Mouse (Mus musculus): ENCODE measurements around the gene Srebf1. TPM values are rescaled to one million over a fixed set of nuclear protein-coding genes. Genes with fewer than 3 reads are reported as not detected.

The Srebf1 gene
- polyA plus RNA-seq (2014; fragmentation: Nextera tagmentation; extraction: Ambion mirVana), result 78.2 and 78.7 TPM in 2 replicates

- peak; percentile 87 for DNase-seq (ENCODE audit: low spot score)
Measured at GRCm38 (mm10) chr11:60222469-60223236, at the start of gene Srebf1. Gene Srebf1 (minus strand): TSS chr11:60222581.

GRCm38 (mm10) chr11:60268563-60268962 lies 46.2 kb upstream of the Srebf1 start:
- H3K9ac ChIP-seq (ENCODE audit: low read depth, low read length), result no peak overlapping the region

More at GRCm38 (mm10) chr11:60222469-60223236, at the start of gene Srebf1:
- Histone ChIP-seq H3K36me3 (ENCODE audit: control insufficient read depth, insufficient read depth, low read length) (peaks cover 9% of the 10 kb centered on the region), H3K9me3 (ENCODE audit: control insufficient read depth, low read length) (no peaks in the 10 kb centered on the region), H3K4me1 (replicated peaks; ENCODE audit: control insufficient read depth, insufficient read depth, low read length) (peaks cover 35% of the 10 kb centered on the region), H3K4me2 (peak within 1 kb of the TSS; percentile 80), H3K4me3 (ENCODE audit: low read depth, low read length) (peak within 1 kb of the TSS; percentile 50), H3K27me3 (replicated peaks; ENCODE audit: control insufficient read depth, insufficient read depth, low read length) (no peaks in the 10 kb centered on the region), H3K27ac (ENCODE audit: low read depth, low read length) (peak within 1 kb of the TSS; percentile 89), H3K9ac (ENCODE audit: low read depth, low read length) (peak within 1 kb of the TSS; percentile 58)
- ATAC-seq (replicated peaks; ENCODE audit: low FRiP score), result peak; percentile 83
- 4% methylated on average over 46 of the region's 46 CpGs for WGBS

GRCm38 (mm10) chr11:60265271-60265985 lies 43.0 kb upstream of the Srebf1 start:
- H3K9ac ChIP-seq (ENCODE audit: low read depth, low read length), result no peak overlapping the region
- WGBS, result 78% methylated on average over 4 of the region's 4 CpGs
- no peak for ATAC-seq (replicated peaks; ENCODE audit: low FRiP score)

More at GRCm38 (mm10) chr11:60268563-60268962, 46.2 kb upstream of the Srebf1 start:
- Histone ChIP-seq H3K36me3 (ENCODE audit: control insufficient read depth, insufficient read depth, low read length) (no peaks in the 10 kb centered on the region), H3K4me1 (replicated peaks; ENCODE audit: control insufficient read depth, insufficient read depth, low read length) (no peaks in the 10 kb centered on the region), H3K4me3 (ENCODE audit: low read depth, low read length) (no peak overlapping the region), H3K27ac (ENCODE audit: low read depth, low read length) (0 out of 2 replicates have a peak overlapping the region, but pooled peaks have one; percentile 26), H3K27me3 (replicated peaks; ENCODE audit: control insufficient read depth, insufficient read depth, low read length) (no peaks in the 10 kb centered on the region), H3K9me3 (ENCODE audit: control insufficient read depth, low read length) (no peaks in the 10 kb centered on the region), H3K4me2 (no peak overlapping the region)
- no peak for DNase-seq (ENCODE audit: low spot score)
- peak; percentile 43; the same call in 1 of the 2 replicates for ATAC-seq (replicated peaks; ENCODE audit: low FRiP score)
- WGBS, result 43% methylated on average over 3 of the region's 3 CpGs

GRCm38 (mm10) chr11:60264651-60265050 lies 42.3 kb upstream of the Srebf1 start:
- Histone ChIP-seq H3K4me3 (ENCODE audit: low read depth, low read length) (no peak overlapping the region), H3K36me3 (ENCODE audit: control insufficient read depth, insufficient read depth, low read length) (no peaks in the 10 kb centered on the region), H3K4me1 (replicated peaks; ENCODE audit: control insufficient read depth, insufficient read depth, low read length) (no peaks in the 10 kb centered on the region), H3K9me3 (ENCODE audit: control insufficient read depth, low read length) (no peaks in the 10 kb centered on the region), H3K27me3 (replicated peaks; ENCODE audit: control insufficient read depth, insufficient read depth, low read length) (no peaks in the 10 kb centered on the region), H3K4me2 (no peak overlapping the region), H3K9ac (ENCODE audit: low read depth, low read length) (no peak overlapping the region), H3K27ac (ENCODE audit: low read depth, low read length) (no peak overlapping the region)
- no peak for ATAC-seq (replicated peaks; ENCODE audit: low FRiP score)
- 88% methylated on average over 1 of the region's 1 CpGs for WGBS
- DNase-seq (ENCODE audit: low spot score), result no peak

More at GRCm38 (mm10) chr11:60265271-60265985, 43.0 kb upstream of the Srebf1 start:
- Histone ChIP-seq H3K4me2 (no peak overlapping the region), H3K27ac (ENCODE audit: low read depth, low read length) (no peak overlapping the region), H3K36me3 (ENCODE audit: control insufficient read depth, insufficient read depth, low read length) (no peaks in the 10 kb centered on the region), H3K4me1 (replicated peaks; ENCODE audit: control insufficient read depth, insufficient read depth, low read length) (no peaks in the 10 kb centered on the region), H3K4me3 (ENCODE audit: low read depth, low read length) (no peak overlapping the region), H3K27me3 (replicated peaks; ENCODE audit: control insufficient read depth, insufficient read depth, low read length) (no peaks in the 10 kb centered on the region), H3K9me3 (ENCODE audit: control insufficient read depth, low read length) (no peaks in the 10 kb centered on the region)
- no peak for DNase-seq (ENCODE audit: low spot score)

- H3K27ac ChIP-seq (ENCODE audit: low read depth, low read length), result no peak overlapping the region
- no peaks in the 10 kb centered on the region for H3K9me3 ChIP-seq (ENCODE audit: control insufficient read depth, low read length)
- no peaks in the 10 kb centered on the region for H3K36me3 ChIP-seq (ENCODE audit: control insufficient read depth, insufficient read depth, low read length)
- no peaks in the 10 kb centered on the region for H3K27me3 ChIP-seq (replicated peaks; ENCODE audit: control insufficient read depth, insufficient read depth, low read length)
- DNase-seq (ENCODE audit: low spot score) (no peak), ATAC-seq (replicated peaks; ENCODE audit: low FRiP score) (no peak)
- no peak overlapping the region for H3K4me3 ChIP-seq (ENCODE audit: low read depth, low read length)
- 88% methylated on average over 4 of the region's 4 CpGs for WGBS
- H3K9ac ChIP-seq (ENCODE audit: low read depth, low read length), result no peak overlapping the region
- H3K4me2 ChIP-seq, result no peak overlapping the region
- no peaks in the 10 kb centered on the region for H3K4me1 ChIP-seq (replicated peaks; ENCODE audit: control insufficient read depth, insufficient read depth, low read length)
Measured at GRCm38 (mm10) chr11:60262396-60262795, 40.0 kb upstream of the Srebf1 start.

- H3K4me2 ChIP-seq, result no peak overlapping the region
- no peaks in the 10 kb centered on the region for H3K36me3 ChIP-seq (ENCODE audit: control insufficient read depth, insufficient read depth, low read length)
- H3K27ac ChIP-seq (ENCODE audit: low read depth, low read length), result no peak overlapping the region
- DNase-seq (ENCODE audit: low spot score) (no peak), ATAC-seq (replicated peaks; ENCODE audit: low FRiP score) (no peak)
- no peak overlapping the region for H3K4me3 ChIP-seq (ENCODE audit: low read depth, low read length)
- no peaks in the 10 kb centered on the region for H3K27me3 ChIP-seq (replicated peaks; ENCODE audit: control insufficient read depth, insufficient read depth, low read length)
- no peaks in the 10 kb centered on the region for H3K4me1 ChIP-seq (replicated peaks; ENCODE audit: control insufficient read depth, insufficient read depth, low read length)
- no peak overlapping the region for H3K9ac ChIP-seq (ENCODE audit: low read depth, low read length)
- 86% methylated on average over 3 of the region's 3 CpGs for WGBS
- no peaks in the 10 kb centered on the region for H3K9me3 ChIP-seq (ENCODE audit: control insufficient read depth, low read length)
Measured at GRCm38 (mm10) chr11:60260743-60261142, 38.4 kb upstream of the Srebf1 start.

GRCm38 (mm10) chr11:60257696-60258095 lies 35.3 kb upstream of the Srebf1 start:
- Histone ChIP-seq H3K9ac (ENCODE audit: low read depth, low read length) (no peak overlapping the region), H3K4me2 (no peak overlapping the region), H3K27me3 (replicated peaks; ENCODE audit: control insufficient read depth, insufficient read depth, low read length) (no peaks in the 10 kb centered on the region), H3K4me3 (ENCODE audit: low read depth, low read length) (no peak overlapping the region), H3K4me1 (replicated peaks; ENCODE audit: control insufficient read depth, insufficient read depth, low read length) (no peaks in the 10 kb centered on the region), H3K9me3 (ENCODE audit: control insufficient read depth, low read length) (no peaks in the 10 kb centered on the region), H3K36me3 (ENCODE audit: control insufficient read depth, insufficient read depth, low read length) (no peaks in the 10 kb centered on the region), H3K27ac (ENCODE audit: low read depth, low read length) (no peak overlapping the region)
- 72% methylated on average over 2 of the region's 2 CpGs for WGBS
- ATAC-seq (replicated peaks; ENCODE audit: low FRiP score) (no peak), DNase-seq (ENCODE audit: low spot score) (no peak)

GRCm38 (mm10) chr11:60256713-60257112 lies 34.3 kb upstream of the Srebf1 start:
- H3K27ac ChIP-seq (ENCODE audit: low read depth, low read length), result no peak overlapping the region
- no peak overlapping the region for H3K9ac ChIP-seq (ENCODE audit: low read depth, low read length)
- no peak overlapping the region for H3K4me2 ChIP-seq
- no peaks in the 10 kb centered on the region for H3K4me1 ChIP-seq (replicated peaks; ENCODE audit: control insufficient read depth, insufficient read depth, low read length)
- 88% methylated on average over 9 of the region's 9 CpGs for WGBS
- no peaks in the 10 kb centered on the region for H3K36me3 ChIP-seq (ENCODE audit: control insufficient read depth, insufficient read depth, low read length)
- H3K9me3 ChIP-seq (ENCODE audit: control insufficient read depth, low read length), result no peaks in the 10 kb centered on the region
- no peaks in the 10 kb centered on the region for H3K27me3 ChIP-seq (replicated peaks; ENCODE audit: control insufficient read depth, insufficient read depth, low read length)
- H3K4me3 ChIP-seq (ENCODE audit: low read depth, low read length), result no peak overlapping the region
- ATAC-seq (replicated peaks; ENCODE audit: low FRiP score), result no peak
- no peak for DNase-seq (ENCODE audit: low spot score)

Data from liver, embryonic 11.5 days (tissue).